Mouse (Mus musculus): Measurements from ENCODE around the gene Dph2. TPM values are rescaled to one million over a fixed set of nuclear protein-coding genes. Genes with fewer than 3 reads are reported as not detected.
A peak's percentile ranks its signal among the peaks of the same experiment; 100 is the strongest.

Gene Dph2
- total RNA-seq, 2 experiments from 2014 or later: 0.51 to 0.96 TPM

GRCm38 (mm10) chr4:117912685-117913273 lies 20.9 kb upstream of the Dph2 start:
- ATAC-seq (replicated peaks; ENCODE audit: low FRiP score, poor library complexity, severe bottlenecking): no peak

- ATAC-seq (replicated peaks; ENCODE audit: low FRiP score, poor library complexity, severe bottlenecking): no peak
Measured at GRCm38 (mm10) chr4:117912131-117912561, 20.3 kb upstream of the Dph2 start.

GRCm38 (mm10) chr4:117908834-117909453 lies 17.1 kb upstream of the Dph2 start:
- no peak for ATAC-seq (replicated peaks; ENCODE audit: low FRiP score, poor library complexity, severe bottlenecking)

- no peak for ATAC-seq (replicated peaks; ENCODE audit: low FRiP score, poor library complexity, severe bottlenecking)
Measured at GRCm38 (mm10) chr4:117906196-117906595, 14.4 kb upstream of the Dph2 start.

GRCm38 (mm10) chr4:117904761-117905160 lies 12.9 kb upstream of the Dph2 start:
- ATAC-seq (replicated peaks; ENCODE audit: low FRiP score, poor library complexity, severe bottlenecking): no peak

- no peak; the same call in 1 of the 2 replicates for ATAC-seq (replicated peaks; ENCODE audit: low FRiP score, poor library complexity, severe bottlenecking)
Measured at GRCm38 (mm10) chr4:117904094-117904493, 12.3 kb upstream of the Dph2 start.

GRCm38 (mm10) chr4:117898111-117898510 lies 6.3 kb upstream of the Dph2 start:
- no peak for ATAC-seq (replicated peaks; ENCODE audit: low FRiP score, poor library complexity, severe bottlenecking)

- ATAC-seq (replicated peaks; ENCODE audit: low FRiP score, poor library complexity, severe bottlenecking): no peak
Measured at GRCm38 (mm10) chr4:117896031-117896430, 4.2 kb upstream of the Dph2 start.

GRCm38 (mm10) chr4:117895339-117895738 lies 3.5 kb upstream of the Dph2 start:
- ATAC-seq (replicated peaks; ENCODE audit: low FRiP score, poor library complexity, severe bottlenecking): no peak

GRCm38 (mm10) chr4:117894601-117895000 lies 2.8 kb upstream of the Dph2 start:
- ATAC-seq (replicated peaks; ENCODE audit: low FRiP score, poor library complexity, severe bottlenecking): no peak

GRCm38 (mm10) chr4:117893376-117893775 lies 1.5 kb upstream of the Dph2 start:
- ATAC-seq (replicated peaks; ENCODE audit: low FRiP score, poor library complexity, severe bottlenecking): no peak

GRCm38 (mm10) chr4:117890750-117891149 lies 1.1 kb downstream of the Dph2 start:
- ATAC-seq (replicated peaks; ENCODE audit: low FRiP score, poor library complexity, severe bottlenecking): no peak

- ATAC-seq (replicated peaks; ENCODE audit: low FRiP score, poor library complexity, severe bottlenecking): no peak
Measured at GRCm38 (mm10) chr4:117890031-117890430, 1.8 kb downstream of the Dph2 start.

GRCm38 (mm10) chr4:117889471-117889870 lies 2.4 kb downstream of the Dph2 start:
- no peak for ATAC-seq (replicated peaks; ENCODE audit: low FRiP score, poor library complexity, severe bottlenecking)

GRCm38 (mm10) chr4:117887920-117888319 lies 3.9 kb downstream of the Dph2 start:
- no peak for ATAC-seq (replicated peaks; ENCODE audit: low FRiP score, poor library complexity, severe bottlenecking)

- peak; percentile 85 for ATAC-seq (replicated peaks; ENCODE audit: low FRiP score, poor library complexity, severe bottlenecking)
Measured at GRCm38 (mm10) chr4:117887133-117887532, 4.7 kb downstream of the Dph2 start, which contains the start of gene Atp6v0b. Gene Atp6v0b (minus strand): TSS chr4:117887333.

GRCm38 (mm10) chr4:117886644-117887043 lies 5.2 kb downstream of the Dph2 start:
- peak; percentile 43 for ATAC-seq (replicated peaks; ENCODE audit: low FRiP score, poor library complexity, severe bottlenecking)

- no peak for ATAC-seq (replicated peaks; ENCODE audit: low FRiP score, poor library complexity, severe bottlenecking)
Measured at GRCm38 (mm10) chr4:117885994-117886393, 5.8 kb downstream of the Dph2 start.

GRCm38 (mm10) chr4:117885093-117885492 lies 6.7 kb downstream of the Dph2 start:
- no peak for ATAC-seq (replicated peaks; ENCODE audit: low FRiP score, poor library complexity, severe bottlenecking)

GRCm38 (mm10) chr4:117884146-117884545 lies 7.7 kb downstream of the Dph2 start:
- no peak for ATAC-seq (replicated peaks; ENCODE audit: low FRiP score, poor library complexity, severe bottlenecking)
